Mouse (Mus musculus) bone marrow macrophage, adult 2 months (primary cell): ENCODE measurements around the gene Wfdc21. TPM values are rescaled to one million over a fixed set of nuclear protein-coding genes. Genes with fewer than 3 reads are reported as not detected.

Source experiments
- H3K27ac ChIP-seq: 2 replicates; pipeline ENCODE4 v1.5.1; 2012; ENCODE audit warnings: low read depth, low read length; ENCODE audit not compliant: insufficient read depth
- H3K4me1 ChIP-seq: 2 replicates; pipeline ENCODE4 v1.6.1; 2012; ENCODE audit warnings: low read length; ENCODE audit not compliant: control insufficient read depth, insufficient read depth
- H3K4me3 ChIP-seq: 2 replicates; pipeline ENCODE4 v1.5.1; 2012; ENCODE audit warnings: mild to moderate bottlenecking, low read length, moderate library complexity; ENCODE audit not compliant: insufficient read depth
- CTCF ChIP-seq: IDR thresholded peaks from 2 replicates; pipeline ENCODE4 v1.5.1; 2012; ENCODE audit warnings: low read depth, mild to moderate bottlenecking, low read length, moderate library complexity
- POLR2A ChIP-seq: IDR thresholded peaks from 2 replicates; pipeline ENCODE4 v1.6.1; 2012; ENCODE audit warnings: mild to moderate bottlenecking, low read depth, low read length, borderline replicate concordance
- polyA plus RNA-seq: library from polyadenylated mRNA; stranded (reverse); fragments of >200 nt; gene quantifications from 2 replicates; pipeline ENCODE4 v1.2.4, GENCODE M21; 2012; ENCODE audit not compliant: missing spikeins, insufficient read depth, insufficient read length

The Wfdc21 gene
- polyA plus RNA-seq, 1 experiment = not detected

GRCm38 (mm10) chr11:83747376-83748265 lies 881 bp downstream of the Wfdc21 start:
- Histone ChIP-seq H3K4me1 (peaks cover 35% of the 10 kb centered on the region), H3K4me3 (no peak overlapping the region), H3K27ac (no peak overlapping the region)
- TF ChIP-seq POLR2A = no peak
- TF ChIP-seq CTCF = no peak

- Histone ChIP-seq H3K4me1 (peaks cover 3% of the 10 kb centered on the region; the same call in 1 of the 2 replicates), H3K27ac (peak within 1 kb of the TSS; percentile 80), H3K4me3 (peak within 1 kb of the TSS; percentile 87)
- TF ChIP-seq CTCF (no peak), POLR2A (no peak)
Measured at GRCm38 (mm10) chr11:83753581-83754181, 6.9 kb downstream of the Wfdc21 start, which contains the start of gene Heatr6. Gene Heatr6, plus strand, starts transcription at chr11:83753696.

GRCm38 (mm10) chr11:83754227-83754626 lies 7.5 kb downstream of the Wfdc21 start:
- Histone ChIP-seq H3K4me3 (peak overlapping the region; percentile 87), H3K4me1 (peaks cover 3% of the 10 kb centered on the region; the same call in 1 of the 2 replicates), H3K27ac (peak overlapping the region; percentile 80)
- TF ChIP-seq CTCF = no peak
- no peak for TF ChIP-seq POLR2A

DNA sequence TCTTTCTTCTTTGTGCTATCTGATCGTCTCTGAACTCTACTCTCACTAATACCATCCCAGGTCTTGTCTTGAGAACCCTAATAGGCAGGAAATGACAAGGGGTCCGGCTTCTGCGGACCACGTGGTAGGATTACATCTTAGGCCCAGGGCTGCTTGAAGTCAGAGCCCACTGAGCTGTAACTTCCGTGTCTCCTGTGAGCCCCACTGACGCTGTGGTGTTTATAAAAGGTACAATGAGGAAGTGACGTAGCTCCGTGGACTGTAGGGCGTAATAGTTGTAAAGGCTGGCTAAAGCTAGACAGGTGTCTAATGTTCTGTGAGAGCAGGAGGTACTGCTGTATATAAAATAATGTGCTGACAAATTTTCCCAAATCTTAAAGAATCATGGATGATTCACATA lies 20.6 kb downstream of the Wfdc21 start:
- H3K4me3 ChIP-seq = no peak overlapping the region
- TF ChIP-seq POLR2A (no peak), CTCF (no peak)
- H3K27ac ChIP-seq = no peak overlapping the region
- no peaks in the 10 kb centered on the region for H3K4me1 ChIP-seq

DNA sequence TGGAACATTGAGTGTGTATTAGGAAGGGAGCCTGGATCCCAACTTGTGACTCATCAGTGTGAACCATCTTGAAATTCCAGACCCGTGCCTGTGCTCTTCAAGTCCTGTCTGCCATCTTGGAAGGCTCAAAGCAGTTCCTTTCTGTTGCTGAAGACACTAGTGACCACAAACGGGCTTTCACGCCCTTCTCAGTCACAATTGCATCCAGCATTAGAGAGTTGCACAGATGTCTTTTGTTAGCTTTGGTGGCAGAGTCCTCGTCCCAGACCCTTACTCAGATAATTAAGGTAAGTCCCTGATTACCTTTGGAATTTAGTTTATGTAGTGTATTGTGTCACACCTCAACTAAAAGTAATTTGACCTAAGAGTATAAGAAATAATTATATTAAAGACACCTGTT lies 22.2 kb downstream of the Wfdc21 start:
- Histone ChIP-seq H3K4me1 (no peaks in the 10 kb centered on the region), H3K4me3 (no peak overlapping the region), H3K27ac (no peak overlapping the region)
- no peak for TF ChIP-seq CTCF
- TF ChIP-seq POLR2A = no peak

- TF ChIP-seq POLR2A (no peak), CTCF (no peak)
- Histone ChIP-seq H3K27ac (no peak overlapping the region), H3K4me1 (no peaks in the 10 kb centered on the region), H3K4me3 (no peak overlapping the region)
Measured at GRCm38 (mm10) chr11:83771014-83771413, 24.3 kb downstream of the Wfdc21 start.

DNA sequence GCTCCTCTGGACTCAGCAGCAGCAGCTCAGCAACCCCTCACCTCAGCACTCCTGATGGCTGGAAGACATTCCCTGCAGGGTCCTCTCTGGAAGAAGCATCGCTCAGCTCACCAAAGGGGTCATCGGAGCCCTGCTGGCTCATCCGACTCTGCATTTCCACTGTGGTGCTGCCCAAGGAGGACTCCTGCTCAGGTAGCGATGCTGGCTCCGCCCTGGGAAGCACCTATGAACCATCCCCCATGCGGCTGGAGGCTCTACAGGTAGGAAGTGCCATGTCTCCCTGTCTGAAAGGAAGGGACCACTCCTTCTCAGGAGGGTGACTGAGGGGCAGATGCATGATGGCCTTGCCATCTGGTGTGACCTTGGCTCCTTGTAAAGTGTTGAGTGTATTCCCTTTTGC lies 25.6 kb downstream of the Wfdc21 start:
- no peak overlapping the region for H3K4me3 ChIP-seq
- TF ChIP-seq POLR2A = no peak
- TF ChIP-seq CTCF = no peak
- no peaks in the 10 kb centered on the region for H3K4me1 ChIP-seq
- H3K27ac ChIP-seq = no peak overlapping the region

DNA sequence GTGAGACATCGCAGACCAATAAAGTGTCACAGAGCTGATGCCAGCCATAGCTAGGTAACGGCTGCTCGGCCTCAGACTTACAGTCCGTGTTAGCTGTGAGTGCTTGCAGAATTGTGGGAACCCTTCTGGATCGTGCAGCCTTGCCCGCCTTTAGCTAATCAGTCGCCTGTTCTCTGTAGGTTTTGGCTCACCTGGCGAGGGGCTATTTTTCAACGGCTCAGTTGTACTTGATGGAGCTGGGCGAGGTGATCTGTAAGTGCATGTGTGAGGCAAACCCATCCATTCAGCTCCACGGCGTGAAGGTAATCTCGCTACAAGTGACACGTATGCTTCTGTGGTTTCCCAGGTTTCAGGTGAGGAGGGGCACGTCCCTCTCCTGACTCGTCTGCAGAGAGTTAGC lies 27.0 kb downstream of the Wfdc21 start:
- H3K4me1 ChIP-seq = no peaks in the 10 kb centered on the region
- H3K27ac ChIP-seq = no peak overlapping the region
- TF ChIP-seq CTCF (no peak), POLR2A (no peak)
- no peak overlapping the region for H3K4me3 ChIP-seq

- Histone ChIP-seq H3K4me3 (no peak overlapping the region), H3K4me1 (no peaks in the 10 kb centered on the region), H3K27ac (no peak overlapping the region)
- no peak for TF ChIP-seq CTCF
- no peak for TF ChIP-seq POLR2A
Measured at GRCm38 (mm10) chr11:83774324-83774723, 27.6 kb downstream of the Wfdc21 start.

DNA sequence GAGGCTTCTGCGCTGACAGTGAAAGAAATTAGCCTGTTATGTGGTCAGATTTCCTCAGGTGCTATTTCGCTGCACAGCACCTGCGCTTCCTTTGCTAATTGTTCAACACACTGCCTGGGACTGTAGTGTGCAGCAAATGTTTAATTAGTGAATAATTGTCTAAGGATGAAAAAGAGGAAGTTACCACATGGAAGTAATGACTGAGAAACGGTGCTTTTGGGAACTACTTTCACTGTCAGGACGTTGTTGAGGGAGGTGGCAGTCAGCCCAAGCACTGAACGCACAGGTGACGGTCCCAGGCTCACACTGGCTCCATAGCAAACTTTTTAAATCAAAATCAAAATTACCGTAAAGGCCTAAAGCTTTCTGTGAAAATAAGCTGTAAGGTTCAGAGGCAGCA lies 30.1 kb downstream of the Wfdc21 start:
- Histone ChIP-seq H3K27ac (no peak overlapping the region), H3K4me3 (no peak overlapping the region), H3K4me1 (no peaks in the 10 kb centered on the region)
- TF ChIP-seq CTCF (no peak), POLR2A (no peak)
